Mouse (Mus musculus) kidney, postnatal 4 days (tissue): ENCODE data around the gene Alox8.

Experiments used
- DNase-seq, 2 experiments: peaks; one replicate each; pipeline ENCODE4 v3.0.0; 2021; ENCODE audit warnings: mixed read lengths in 2 of 2

Gene Alox8

DNA sequence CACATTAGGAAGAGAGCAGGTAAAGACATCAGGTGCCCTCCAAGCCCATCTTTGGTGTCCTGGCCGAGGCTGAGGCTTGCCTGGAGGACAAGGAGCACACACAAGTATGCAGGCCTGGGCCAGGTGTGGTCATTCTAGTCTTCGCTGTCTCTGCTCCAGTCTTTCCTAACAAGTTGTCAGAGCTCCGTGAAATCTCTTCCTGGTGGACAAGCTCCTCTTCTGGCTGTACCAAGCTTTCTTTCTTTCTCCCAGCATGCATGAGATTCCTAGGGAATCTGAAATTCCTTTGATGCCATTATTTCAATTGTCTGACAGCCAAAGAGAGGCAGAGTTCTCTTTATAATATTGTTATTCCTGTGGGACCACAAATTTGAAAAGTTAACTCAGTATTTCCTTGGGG, 18.1 kb downstream of the Alox8 start:
- DNase-seq: no peak

DNA sequence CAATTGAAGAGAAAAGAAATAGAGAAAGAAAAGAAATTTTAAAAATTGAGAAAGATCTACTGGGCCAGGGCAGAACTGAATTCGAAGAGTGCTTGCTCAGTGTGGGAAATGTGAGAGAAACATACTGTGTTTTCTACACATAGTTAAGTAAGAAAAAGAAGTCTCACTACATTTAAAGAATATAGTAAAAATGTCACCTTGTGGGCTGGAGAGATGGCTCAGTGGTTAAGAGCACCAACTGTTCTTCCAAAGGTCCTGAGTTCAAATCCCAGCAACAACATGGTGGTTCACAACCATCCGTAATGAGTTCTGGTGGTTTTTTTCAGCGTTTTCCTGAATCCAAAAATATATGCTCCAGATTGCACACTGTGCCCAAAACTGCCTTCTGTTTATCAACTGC, 19.1 kb downstream of the Alox8 start:
- no peak for DNase-seq

DNA sequence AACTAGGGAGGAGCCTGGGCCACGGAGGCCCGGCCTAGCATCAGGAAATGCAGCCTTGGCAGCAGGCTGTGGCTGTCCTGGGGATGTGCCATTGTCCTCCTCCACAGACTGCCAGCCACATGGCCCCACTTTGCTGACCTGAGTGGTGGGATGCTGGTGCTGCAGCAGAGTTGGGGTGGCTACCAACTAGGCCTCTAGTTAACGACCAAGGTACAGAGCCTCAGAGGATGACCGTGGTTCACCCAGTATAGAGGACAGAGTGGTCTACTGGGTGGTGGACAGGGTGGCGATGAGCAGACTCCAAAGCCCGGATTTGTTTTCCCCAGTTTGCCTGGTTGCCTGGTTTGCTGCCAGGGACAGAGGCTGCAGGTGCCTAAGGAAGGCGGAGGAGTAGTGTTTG, 22.9 kb downstream of the Alox8 start:
- no peak for DNase-seq

DNA sequence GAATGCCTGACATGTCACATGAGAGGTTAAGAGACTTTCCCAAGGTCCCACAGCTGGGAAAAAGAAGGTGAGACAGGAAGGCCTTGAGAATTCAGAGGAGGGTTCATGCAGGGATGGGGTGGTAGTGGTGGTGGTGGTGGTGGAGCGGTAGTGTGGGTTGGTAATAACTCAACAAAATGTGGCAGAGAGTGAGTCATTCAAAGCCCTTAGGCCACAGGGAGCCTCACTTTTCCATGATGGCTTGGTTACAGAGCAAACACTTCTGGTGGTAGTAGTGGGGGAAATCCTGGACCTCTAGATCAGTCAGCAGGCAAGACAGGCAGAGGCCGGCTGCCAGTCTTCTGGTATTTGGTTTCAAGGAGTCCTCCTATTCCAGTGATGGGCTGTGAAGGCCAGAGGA, 25.0 kb downstream of the Alox8 start:
- no peak for DNase-seq

DNA sequence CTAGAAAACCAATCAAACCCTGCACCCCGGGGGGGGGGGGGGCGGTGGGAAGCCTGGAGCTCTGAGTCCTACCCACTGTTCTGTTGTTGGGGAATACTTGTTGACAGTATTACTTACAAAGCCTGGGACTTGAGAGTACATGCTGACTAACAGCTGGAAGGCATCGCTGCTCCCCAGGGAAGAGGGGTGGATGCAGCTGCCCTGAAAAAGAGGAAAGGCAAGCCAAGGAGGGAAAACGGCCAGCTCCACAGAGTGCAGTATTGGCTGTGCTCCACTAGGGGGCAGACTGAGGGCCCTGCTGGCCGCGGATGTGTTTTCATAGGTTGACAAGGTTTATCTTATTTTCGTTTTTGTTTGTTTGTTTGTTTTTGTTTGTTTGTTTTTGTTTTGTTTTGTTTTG, 26.0 kb downstream of the Alox8 start:
- DNase-seq: peak; percentile 85 to 88

DNA sequence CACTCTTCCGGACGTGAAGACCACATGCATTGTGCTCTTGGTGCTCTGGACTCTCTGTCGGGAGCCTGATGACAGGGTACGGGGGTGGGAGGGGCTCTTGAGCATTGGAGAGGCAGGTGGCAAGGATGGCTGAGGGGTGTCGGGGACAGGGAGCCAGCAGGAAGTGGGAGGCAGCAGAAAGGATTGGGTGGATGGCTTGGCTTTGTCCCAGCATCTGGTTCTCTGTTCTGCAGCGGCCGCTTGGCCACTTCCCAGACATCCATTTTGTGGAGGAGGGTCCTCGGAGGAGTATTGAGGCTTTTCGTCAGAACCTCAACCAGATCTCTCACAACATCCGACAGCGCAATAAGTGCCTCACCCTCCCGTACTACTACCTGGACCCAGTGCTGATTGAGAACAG, 28.3 kb downstream of the Alox8 start:
- peak; percentile 14 to 42 for DNase-seq

DNA sequence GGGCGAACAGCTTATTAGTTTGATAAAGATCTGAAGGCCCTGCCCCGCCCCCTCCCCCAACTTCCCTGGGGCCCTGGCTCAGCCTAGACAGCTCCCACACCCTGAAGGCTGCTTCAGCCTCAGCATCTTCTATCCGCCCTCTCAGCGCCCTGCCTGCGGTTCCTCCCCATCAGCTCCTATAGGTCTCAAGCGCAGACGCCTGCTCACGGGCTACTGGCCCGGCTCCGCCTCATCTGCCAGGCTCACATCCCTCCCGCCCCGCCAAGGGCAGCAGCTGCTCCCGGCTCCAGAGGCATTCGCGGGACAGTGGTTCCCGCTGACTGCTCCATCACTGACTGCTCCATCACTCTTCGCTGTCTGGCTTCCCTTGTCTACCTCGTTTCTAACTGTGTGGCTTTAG, 40.8 kb downstream of the Alox8 start, which contains the start of gene Alox12b:
Gene Alox12b (plus strand): TSS at position 190 of the 400 bp plus-strand sequence.
- peak; percentile 54 to 66 for DNase-seq

DNA sequence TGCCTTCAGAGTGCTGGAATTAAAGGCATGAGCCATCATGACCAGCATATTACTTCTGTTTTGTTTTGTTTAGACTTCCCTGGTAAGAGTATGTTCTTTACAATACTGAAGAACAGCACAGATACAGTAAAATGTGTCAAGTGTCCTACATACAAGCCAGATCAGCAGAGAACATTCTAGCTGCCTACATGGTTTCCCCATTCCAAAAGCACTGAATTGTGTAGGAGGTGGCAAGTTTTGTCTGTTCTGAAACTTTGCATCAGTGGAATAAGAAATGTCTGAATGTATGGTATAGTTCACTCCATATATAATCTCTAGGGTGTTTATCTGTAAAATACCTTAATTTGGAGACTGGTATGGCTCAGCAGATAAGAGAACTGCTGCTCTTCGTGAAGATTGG, 42.3 kb downstream of the Alox8 start:
- DNase-seq: no peak

DNA sequence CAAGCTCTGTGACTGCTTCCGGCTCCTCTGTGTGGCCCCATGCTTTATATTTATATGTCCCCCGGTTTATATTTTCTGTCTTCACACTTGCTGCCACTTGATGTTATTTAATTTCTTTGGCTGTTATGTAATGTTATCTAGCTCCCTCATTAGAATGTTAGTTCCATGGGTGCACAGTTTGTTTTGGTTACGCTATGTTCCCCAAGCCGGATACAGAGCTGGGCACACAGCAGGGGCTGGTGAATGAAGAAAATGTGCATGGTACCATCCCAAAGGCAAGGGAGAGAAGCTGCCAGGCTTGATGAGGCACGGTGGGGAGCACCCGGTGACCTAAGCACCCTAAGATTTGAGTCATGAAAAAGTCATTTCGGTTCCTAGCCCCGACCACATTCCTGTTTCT, 43.8 kb downstream of the Alox8 start:
- DNase-seq: no peak

DNA sequence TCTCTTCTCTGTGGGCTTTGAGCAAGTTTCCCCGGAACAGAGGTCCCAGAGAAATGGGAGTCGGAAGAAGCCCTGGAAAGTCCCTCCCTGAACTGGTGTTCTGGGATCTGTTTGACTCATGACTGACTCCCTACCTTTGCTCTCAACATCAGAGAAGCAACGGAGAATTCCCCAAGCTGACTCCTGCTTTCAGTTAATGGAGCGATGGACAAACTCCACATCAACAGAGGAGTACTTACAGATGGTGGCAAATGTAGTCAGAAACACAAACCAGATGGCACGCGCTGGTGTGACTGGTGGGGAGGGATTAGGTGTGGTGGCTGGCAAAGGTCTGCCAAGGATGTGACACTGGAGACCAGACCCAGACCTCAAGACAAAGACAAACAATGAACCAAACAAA, 46.6 kb downstream of the Alox8 start:
- no peak for DNase-seq

DNA sequence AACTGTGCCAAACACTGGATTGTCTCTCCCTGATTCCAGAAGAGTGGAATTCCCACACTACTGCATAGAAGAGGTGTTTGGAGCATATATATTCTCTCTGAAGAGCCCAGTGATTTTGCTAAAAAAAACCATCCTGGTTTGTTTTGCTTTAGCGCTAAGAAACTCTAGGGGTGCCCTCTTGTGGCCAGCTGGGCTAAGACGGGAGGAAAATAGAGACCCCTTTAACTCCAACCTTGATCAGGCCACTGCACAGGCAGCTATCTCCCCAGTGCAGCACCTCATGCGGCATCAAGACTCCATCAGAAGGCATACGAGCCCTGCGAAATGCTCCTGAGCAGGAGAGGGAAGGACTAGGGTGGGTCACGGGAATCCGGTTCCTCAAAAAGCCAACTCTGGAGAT, 47.2 kb downstream of the Alox8 start:
- DNase-seq: peak; percentile 90 to 91

DNA sequence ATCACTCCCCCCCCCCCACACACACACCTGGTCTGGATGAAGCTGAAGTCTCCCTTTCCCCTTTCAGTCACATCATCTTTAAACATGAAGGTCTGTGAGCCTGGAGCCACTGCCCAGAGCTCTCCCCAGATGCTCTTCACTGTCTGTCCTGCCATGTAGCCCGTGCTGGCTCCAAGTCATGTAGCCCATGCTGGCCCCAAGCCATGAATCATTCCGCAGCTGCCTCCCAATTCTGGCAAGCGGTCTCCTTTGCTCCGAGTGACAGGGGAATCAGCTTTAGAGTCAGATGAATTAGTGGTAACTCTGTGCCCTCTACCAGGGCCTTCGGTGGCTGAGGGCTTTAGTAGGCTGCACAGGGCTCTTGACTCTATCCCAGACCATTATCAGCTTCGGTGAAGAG, 47.9 kb downstream of the Alox8 start:
- DNase-seq: no peak

DNA sequence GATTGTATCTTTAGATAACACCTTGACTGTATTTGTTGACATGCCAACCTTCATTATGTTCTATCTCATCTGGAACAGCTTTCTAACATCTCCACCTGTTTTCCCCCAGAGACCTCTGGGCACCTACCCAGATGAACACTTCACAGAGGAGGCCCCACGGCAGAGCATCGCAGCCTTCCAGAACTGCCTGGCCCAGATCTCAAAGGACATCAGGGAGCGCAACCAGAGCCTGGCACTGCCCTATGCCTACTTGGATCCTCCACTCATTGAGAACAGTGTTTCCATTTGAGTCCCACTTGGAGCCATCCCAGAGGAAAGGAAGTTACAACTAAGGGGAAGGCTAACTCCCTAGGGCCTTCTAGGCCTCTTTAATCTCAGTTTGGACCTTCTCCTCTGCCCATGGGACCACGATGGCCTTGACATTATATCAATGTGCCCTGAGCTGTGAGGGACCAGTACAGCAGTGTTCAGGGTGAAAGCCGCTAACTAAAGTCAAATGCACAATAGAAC, 49.1 kb downstream of the Alox8 start:
- no peak for DNase-seq

DNA sequence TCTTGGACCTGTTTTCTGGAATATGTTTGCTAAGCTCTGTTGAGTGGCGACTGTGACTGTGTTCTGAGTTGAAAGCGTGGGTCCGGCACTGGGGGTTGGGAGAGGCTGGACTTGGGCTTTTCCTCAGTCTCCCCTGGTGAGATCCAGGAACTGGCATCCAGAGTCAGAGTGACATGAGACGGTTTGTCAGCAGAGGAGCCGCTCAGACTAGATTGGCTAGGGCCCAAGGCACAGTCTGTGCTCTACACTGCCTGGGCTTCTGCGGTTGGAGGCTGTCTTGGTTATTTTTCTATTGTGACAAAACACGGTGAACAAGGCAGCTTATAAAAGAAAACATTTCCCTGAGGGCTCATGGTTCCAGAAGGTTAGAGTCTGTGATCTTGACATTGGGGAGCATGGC, 50.1 kb downstream of the Alox8 start:
- DNase-seq: no peak

DNA sequence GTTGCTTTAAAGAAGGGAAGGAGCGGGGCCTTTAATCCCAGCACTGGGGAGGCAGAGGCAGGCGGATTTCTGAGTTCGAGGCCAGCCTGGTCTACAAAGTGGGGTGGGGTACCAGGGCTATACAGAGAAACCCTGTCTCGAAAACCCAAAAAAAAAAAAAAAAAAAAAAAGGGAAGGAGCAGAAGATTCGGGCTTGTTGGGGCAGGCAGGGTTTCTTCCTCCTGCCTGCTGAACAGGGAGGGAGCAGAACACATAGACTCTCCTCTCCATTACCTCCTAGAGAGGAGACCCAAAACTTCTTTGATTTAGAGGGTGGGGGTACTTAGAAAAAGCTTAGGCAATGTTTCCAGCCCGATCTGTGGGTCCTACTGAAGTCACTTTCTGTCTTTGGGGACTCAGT, 62.3 kb downstream of the Alox8 start:
- no peak for DNase-seq

DNA sequence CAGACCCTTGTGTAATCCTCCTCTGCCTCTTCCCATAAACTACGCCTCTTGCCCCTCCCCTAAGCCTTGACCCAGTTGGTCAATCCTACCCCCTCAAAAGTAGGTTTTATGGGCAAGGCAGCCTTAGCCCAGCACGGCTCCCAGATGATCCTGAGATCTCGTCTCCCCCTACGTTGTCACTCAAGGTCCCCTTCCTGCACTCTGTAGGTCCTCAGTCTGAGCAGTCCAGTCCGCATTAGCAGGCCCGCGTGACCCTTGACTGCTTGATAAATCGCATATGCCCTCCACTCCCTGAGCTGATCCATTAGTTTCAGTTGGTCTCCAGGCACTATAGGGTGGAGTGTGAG, 63.0 kb downstream of the Alox8 start:
- DNase-seq: no peak
